Mouse (Mus musculus) erythroblast, embryonic 14.5 days (primary cell): ENCODE measurements around the gene Adad2. TPM values are rescaled to one million over a fixed set of nuclear protein-coding genes. Genes with fewer than 3 reads are reported as not detected.

Experiments used
- H3K27me3 ChIP-seq: 2 replicates; pipeline ENCODE4 v1.6.1; 2012; ENCODE audit warnings: inconsistent platforms; ENCODE audit not compliant: control insufficient read depth
- H3K36me3 ChIP-seq: 2 replicates; pipeline ENCODE4 v1.6.1; 2012; ENCODE audit warnings: mild to moderate bottlenecking, inconsistent platforms; ENCODE audit not compliant: control insufficient read depth
- H3K4me1 ChIP-seq: 2 replicates; pipeline ENCODE4 v1.6.1; 2012; ENCODE audit warnings: inconsistent platforms; ENCODE audit not compliant: control insufficient read depth
- H3K4me3 ChIP-seq: replicated peaks from 2 replicates; pipeline ENCODE3; 2012; ENCODE audit warnings: moderate library complexity, mild to moderate bottlenecking, inconsistent platforms
- H3K9me3 ChIP-seq: 2 replicates; pipeline ENCODE4 v1.6.1; 2012; ENCODE audit warnings: low read length, inconsistent platforms, mixed read lengths; ENCODE audit not compliant: control insufficient read depth
- GATA1 ChIP-seq: IDR thresholded peaks from 2 replicates; pipeline ENCODE4 v1.6.1; 2012; ENCODE audit warnings: low read length, inconsistent platforms, mixed read lengths
- TAL1 ChIP-seq: IDR thresholded peaks from 3 replicates; pipeline ENCODE4 v1.6.1; 2012; ENCODE audit warnings: low read length, inconsistent platforms, mixed read lengths
- polyA plus RNA-seq: library from polyadenylated mRNA; stranded (reverse); fragments of >175 nt; gene quantifications from 2 replicates; pipeline ENCODE4 v1.2.3, GENCODE M21; 2012

Gene Adad2
- not detected in 2 replicates for polyA plus RNA-seq

GRCm38 (mm10) chr8:119612471-119612870 lies at the start of gene Adad2:
TSS of gene Adad2 (plus strand) at chr8:119612747.
- no peak for TF ChIP-seq TAL1
- no peak for TF ChIP-seq GATA1
- Histone ChIP-seq H3K27me3 (no peaks in the 10 kb centered on the region; the same call in 1 of the 2 replicates), H3K9me3 (peaks cover 7% of the 10 kb centered on the region), H3K4me3 (no peak within 1 kb of the TSS), H3K36me3 (no peaks in the 10 kb centered on the region), H3K4me1 (no peaks in the 10 kb centered on the region)

DNA sequence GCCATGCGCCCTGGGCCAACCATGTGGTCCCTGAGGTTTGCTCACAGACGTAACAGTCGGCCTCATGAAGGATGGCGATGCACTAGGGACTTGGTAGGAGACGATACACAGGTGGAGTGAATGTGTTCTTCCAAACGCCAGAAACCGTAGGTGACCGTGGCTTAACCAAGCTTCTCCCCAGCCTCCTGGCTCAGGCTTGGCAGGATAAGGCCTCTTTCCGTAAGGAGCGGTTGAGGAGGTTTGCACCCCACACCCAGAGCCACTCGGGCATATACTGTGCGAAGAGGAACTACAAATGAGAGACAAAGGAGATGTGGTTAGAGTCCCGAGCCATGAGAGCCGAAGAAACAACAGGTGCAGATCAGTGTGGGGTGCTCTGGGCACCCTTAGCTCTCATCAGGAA lies 48.7 kb upstream of the Adad2 start:
- Histone ChIP-seq H3K27me3 (no peaks in the 10 kb centered on the region), H3K36me3 (peaks cover 68% of the 10 kb centered on the region), H3K4me3 (no peak overlapping the region), H3K9me3 (no peaks in the 10 kb centered on the region), H3K4me1 (peaks cover 6% of the 10 kb centered on the region)
- no peak for TF ChIP-seq TAL1
- no peak for TF ChIP-seq GATA1

- Histone ChIP-seq H3K4me3 (no peak overlapping the region), H3K9me3 (no peaks in the 10 kb centered on the region), H3K36me3 (peaks cover 70% of the 10 kb centered on the region), H3K4me1 (peaks cover 4% of the 10 kb centered on the region; the same call in 1 of the 2 replicates), H3K27me3 (no peaks in the 10 kb centered on the region)
- TF ChIP-seq GATA1: no peak
Measured at GRCm38 (mm10) chr8:119566367-119566766, 46.2 kb upstream of the Adad2 start.

GRCm38 (mm10) chr8:119568251-119568650 lies 44.3 kb upstream of the Adad2 start:
- no peak overlapping the region for H3K4me3 ChIP-seq
- H3K9me3 ChIP-seq: no peaks in the 10 kb centered on the region
- peaks cover 57% of the 10 kb centered on the region for H3K36me3 ChIP-seq
- H3K4me1 ChIP-seq: peaks cover 18% of the 10 kb centered on the region
- H3K27me3 ChIP-seq: no peaks in the 10 kb centered on the region
- no peak for TF ChIP-seq TAL1
- no peak for TF ChIP-seq GATA1

DNA sequence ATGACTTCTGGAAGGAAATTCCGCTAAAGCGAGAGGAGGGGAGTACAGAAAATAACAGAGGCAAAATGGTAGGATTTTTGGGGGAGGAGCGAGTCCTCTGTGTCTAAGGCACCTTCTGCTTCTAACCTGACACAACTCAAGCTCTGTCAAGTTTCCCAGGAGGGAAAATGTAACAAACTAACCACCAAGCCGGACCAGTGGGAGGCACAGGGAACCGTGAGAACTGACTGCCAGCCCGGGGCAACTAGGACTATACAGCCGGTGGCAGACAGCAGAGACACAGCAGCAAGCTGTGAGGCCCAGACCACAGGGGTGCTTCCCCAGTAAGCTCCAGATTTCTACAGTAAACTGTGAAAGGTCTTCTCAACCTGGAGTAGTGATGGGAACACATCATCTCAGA lies 43.6 kb upstream of the Adad2 start:
- no peaks in the 10 kb centered on the region for H3K9me3 ChIP-seq
- peaks cover 25% of the 10 kb centered on the region for H3K4me1 ChIP-seq
- peaks cover 50% of the 10 kb centered on the region for H3K36me3 ChIP-seq
- no peaks in the 10 kb centered on the region for H3K27me3 ChIP-seq
- TF ChIP-seq TAL1 (no peak), GATA1 (no peak)
- no peak overlapping the region for H3K4me3 ChIP-seq

GRCm38 (mm10) chr8:119569881-119570280 lies 42.7 kb upstream of the Adad2 start:
- H3K4me1 ChIP-seq: peaks cover 35% of the 10 kb centered on the region
- no peak overlapping the region for H3K4me3 ChIP-seq
- peaks cover 43% of the 10 kb centered on the region for H3K36me3 ChIP-seq
- H3K9me3 ChIP-seq: no peaks in the 10 kb centered on the region
- no peak for TF ChIP-seq TAL1
- TF ChIP-seq GATA1: no peak
- no peaks in the 10 kb centered on the region for H3K27me3 ChIP-seq

DNA sequence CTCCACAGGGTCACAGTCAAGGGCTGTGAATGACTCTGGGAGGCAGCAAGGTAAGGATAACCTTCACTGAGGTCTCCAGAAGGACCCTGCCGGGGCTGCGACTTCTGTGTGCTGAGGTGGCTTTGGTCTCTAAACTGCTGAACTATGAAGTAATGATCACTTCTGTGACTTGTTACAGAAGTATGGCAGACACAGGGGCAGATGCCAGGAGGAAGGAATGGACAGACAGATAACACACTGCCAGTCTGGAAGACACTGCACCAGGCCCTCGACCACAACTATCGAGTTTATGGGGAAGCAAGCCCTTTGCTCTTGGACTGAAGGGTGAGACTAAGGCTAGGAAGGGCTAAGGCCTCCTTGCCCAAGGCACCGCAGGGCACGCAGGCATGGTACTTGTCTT lies 41.4 kb upstream of the Adad2 start:
- peaks cover 47% of the 10 kb centered on the region for H3K4me1 ChIP-seq
- H3K9me3 ChIP-seq: no peaks in the 10 kb centered on the region
- peaks cover 30% of the 10 kb centered on the region for H3K36me3 ChIP-seq
- no peaks in the 10 kb centered on the region for H3K27me3 ChIP-seq
- no peak for TF ChIP-seq TAL1
- TF ChIP-seq GATA1: no peak
- H3K4me3 ChIP-seq: no peak overlapping the region

DNA sequence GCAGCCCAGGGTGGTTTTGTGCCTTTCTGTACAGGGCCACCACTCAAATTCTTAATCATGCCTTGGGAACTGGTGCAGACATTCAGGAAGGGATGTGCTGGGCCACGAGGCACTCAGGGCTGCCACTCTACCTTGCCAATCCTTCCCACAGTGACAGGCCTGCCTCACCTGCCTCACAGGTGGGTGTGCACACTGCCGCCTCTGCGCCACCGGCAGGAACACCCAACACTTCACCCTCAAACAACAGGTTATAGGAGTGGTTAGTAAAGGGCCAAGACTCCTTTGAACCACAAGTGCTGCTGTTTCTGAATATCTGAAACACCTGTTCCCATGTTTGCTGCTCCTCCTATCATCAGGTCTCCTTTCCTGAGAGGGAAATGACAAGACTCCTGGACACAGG lies 40.1 kb upstream of the Adad2 start:
- H3K9me3 ChIP-seq: no peaks in the 10 kb centered on the region
- TF ChIP-seq GATA1 (no peak), TAL1 (no peak)
- no peak overlapping the region for H3K4me3 ChIP-seq
- peaks cover 52% of the 10 kb centered on the region for H3K4me1 ChIP-seq
- peaks cover 23% of the 10 kb centered on the region for H3K36me3 ChIP-seq
- H3K27me3 ChIP-seq: no peaks in the 10 kb centered on the region; the same call in 1 of the 2 replicates

GRCm38 (mm10) chr8:119574437-119575365 lies 37.8 kb upstream of the Adad2 start, which contains the start of the genes Hsdl1 and Dnaaf1:
TSS of gene Hsdl1 (minus strand) at chr8:119575183.
TSS of gene Dnaaf1 (plus strand) at chr8:119575235.
- H3K4me3 ChIP-seq: peak within 1 kb of the TSS; percentile 85
- peaks cover 12% of the 10 kb centered on the region for H3K36me3 ChIP-seq
- no peaks in the 10 kb centered on the region; the same call in 1 of the 2 replicates for H3K27me3 ChIP-seq
- no peaks in the 10 kb centered on the region for H3K9me3 ChIP-seq
- peaks cover 65% of the 10 kb centered on the region for H3K4me1 ChIP-seq
- TF ChIP-seq GATA1: no peak
- no peak for TF ChIP-seq TAL1
